Mouse (Mus musculus) spleen, adult 2 months (tissue): ENCODE data around the gene Olfr781. TPM values are rescaled to one million over a fixed set of nuclear protein-coding genes. Genes with fewer than 3 reads are reported as not detected.
"Not testable (repeated sequence)": the region's sequence is repeated elsewhere in the genome, so short reads cannot be mapped to it uniquely, and the experiment has no call there.

Experiments
- DNase-seq, 2 experiments: peaks; one replicate each; pipeline versions ENCODE4 v3.0.0 to v3.0.0-alpha.2; 2012 to 2021; ENCODE audit warnings: low spot score in 2 of 2, low read depth in 1 of 2
- H3K27ac ChIP-seq: fragments of 200-500 bp; 2 replicates; pipeline ENCODE4 v1.5.1; 2012; ENCODE audit warnings: low read length, inconsistent platforms; ENCODE audit not compliant: insufficient read depth
- H3K27me3 ChIP-seq: fragments of 200-500 bp; 2 replicates; pipeline ENCODE4 v1.6.1; 2012; ENCODE audit warnings: mild to moderate bottlenecking, moderate library complexity, low read length, inconsistent platforms; ENCODE audit not compliant: control insufficient read depth, insufficient read depth
- H3K36me3 ChIP-seq: fragments of 200-500 bp; 2 replicates; pipeline ENCODE4 v1.6.1; 2012; ENCODE audit warnings: mild to moderate bottlenecking, low read length, inconsistent platforms; ENCODE audit not compliant: control insufficient read depth, insufficient read depth
- H3K4me1 ChIP-seq: fragments of 200-500 bp; 2 replicates; pipeline ENCODE4 v1.6.1; 2011; ENCODE audit warnings: inconsistent platforms; ENCODE audit not compliant: control insufficient read depth, insufficient read depth, insufficient read length
- H3K4me3 ChIP-seq: fragments of 200-500 bp; 2 replicates; pipeline ENCODE4 v1.5.1; 2011; ENCODE audit warnings: mild to moderate bottlenecking, inconsistent platforms; ENCODE audit not compliant: insufficient read depth, insufficient read length; ENCODE audit errors: extremely low read depth
- CTCF ChIP-seq: fragments of 200-500 bp; IDR thresholded peaks from 2 replicates; pipeline ENCODE4 v1.5.1; 2011; ENCODE audit warnings: mild to moderate bottlenecking, inconsistent platforms; ENCODE audit not compliant: insufficient read depth, insufficient read length, insufficient replicate concordance; ENCODE audit errors: extremely low read depth
- POLR2A ChIP-seq: fragments of 200-500 bp; IDR thresholded peaks from 2 replicates; pipeline ENCODE4 v1.6.1; 2011; ENCODE audit warnings: low read depth, low read length, inconsistent platforms
- WGBS: fragments of 180-500 bp; shearing (Covaris S2); methylation state at CpG from one replicate; pipeline ENCODE4 v1.1.7; 2018; 5-methylcytosine and 5-hydroxymethylcytosine counted together
- polyA plus RNA-seq: library from polyadenylated mRNA; depleted of rRNA; stranded (reverse); fragments of >200 nt; gene quantifications from 2 replicates; pipeline ENCODE4 v1.2.3, GENCODE M21; 2012; rRNA removed

The Olfr781 gene
- not detected in 2 replicates for polyA plus RNA-seq

- H3K4me1 ChIP-seq: no peaks in the 10 kb centered on the region
- TF ChIP-seq CTCF (no peak), POLR2A (no peak)
- no peak within 1 kb of the TSS for H3K27ac ChIP-seq
- no peak for DNase-seq
- H3K27me3 ChIP-seq: no peaks in the 10 kb centered on the region
- no peak within 1 kb of the TSS for H3K4me3 ChIP-seq
- H3K36me3 ChIP-seq: no peaks in the 10 kb centered on the region
Observed at GRCm38 (mm10) chr10:129328554-129328953, at the start of gene Olfr781. TSS of gene Olfr781 (plus strand) at chr10:129328854.

- not testable (repeated sequence) for H3K27ac ChIP-seq, H3K27me3 ChIP-seq, H3K4me1 ChIP-seq, DNase-seq, H3K4me3 ChIP-seq, H3K36me3 ChIP-seq
- WGBS: 33% methylated on average over 1 of the region's 1 CpGs
Observed at GRCm38 (mm10) chr10:129312973-129313372, 15.7 kb upstream of the Olfr781 start.

- not testable (repeated sequence) for DNase-seq, H3K36me3 ChIP-seq, H3K27ac ChIP-seq, H3K27me3 ChIP-seq, H3K4me1 ChIP-seq, H3K4me3 ChIP-seq
- no CpG with 5 or more reads among the region's 1 CpGs for WGBS
Observed at GRCm38 (mm10) chr10:129313521-129313920, 15.1 kb upstream of the Olfr781 start.

- Histone ChIP-seq H3K4me3 (no peak within 1 kb of the TSS), H3K36me3 (no peaks in the 10 kb centered on the region), H3K27me3 (no peaks in the 10 kb centered on the region), H3K27ac (no peak within 1 kb of the TSS), H3K4me1 (no peaks in the 10 kb centered on the region)
- DNase-seq: no peak
- no peak for TF ChIP-seq POLR2A
- no peak for TF ChIP-seq CTCF
- WGBS: 86% methylated on average over 3 of the region's 3 CpGs
Observed at GRCm38 (mm10) chr10:129317817-129318216, 10.8 kb upstream of the Olfr781 start, which contains the start of gene Olfr780. TSS of gene Olfr780 (plus strand) at chr10:129318117.

- Histone ChIP-seq H3K27ac (no peak within 1 kb of the TSS), H3K36me3 (no peaks in the 10 kb centered on the region), H3K4me3 (no peak within 1 kb of the TSS), H3K27me3 (no peaks in the 10 kb centered on the region), H3K4me1 (no peaks in the 10 kb centered on the region)
- TF ChIP-seq POLR2A (no peak), CTCF (no peak)
- no peak for DNase-seq
- 87% methylated on average over 3 of the region's 3 CpGs for WGBS
Observed at GRCm38 (mm10) chr10:129348550-129348949, 19.9 kb downstream of the Olfr781 start, which contains the start of gene Olfr782. TSS of gene Olfr782 (plus strand) at chr10:129348850.

GRCm38 (mm10) chr10:129352475-129352874 is 23.8 kb downstream of the Olfr781 start:
- 62% methylated on average over 2 of the region's 2 CpGs for WGBS
- not testable (repeated sequence) for H3K27ac ChIP-seq, H3K27me3 ChIP-seq, H3K36me3 ChIP-seq, DNase-seq, H3K4me1 ChIP-seq, H3K4me3 ChIP-seq

- WGBS: 90% methylated on average over 4 of the region's 4 CpGs
- not testable (repeated sequence) for H3K4me3 ChIP-seq, DNase-seq
Observed at GRCm38 (mm10) chr10:129356496-129356895, 27.8 kb downstream of the Olfr781 start.

GRCm38 (mm10) chr10:129357307-129357706 is 28.7 kb downstream of the Olfr781 start:
- TF ChIP-seq CTCF (no peak), POLR2A (no peak)
- Histone ChIP-seq H3K27ac (no peak overlapping the region), H3K4me1 (no peaks in the 10 kb centered on the region), H3K4me3 (no peak overlapping the region), H3K36me3 (no peaks in the 10 kb centered on the region), H3K27me3 (no peaks in the 10 kb centered on the region)
- no peak for DNase-seq
- 74% methylated on average over 5 of the region's 5 CpGs for WGBS

More at GRCm38 (mm10) chr10:129356496-129356895, 27.8 kb downstream of the Olfr781 start:
- not testable (repeated sequence) for H3K36me3 ChIP-seq, H3K4me1 ChIP-seq, H3K27me3 ChIP-seq, H3K27ac ChIP-seq

- not testable (repeated sequence) for H3K27ac ChIP-seq, H3K4me3 ChIP-seq, H3K36me3 ChIP-seq, DNase-seq, H3K27me3 ChIP-seq, H3K4me1 ChIP-seq
- 90% methylated on average over 5 of the region's 5 CpGs for WGBS
Observed at GRCm38 (mm10) chr10:129374051-129374450, 45.4 kb downstream of the Olfr781 start.
